Mouse (Mus musculus) kidney, adult 2 months (tissue): ENCODE results near the gene Lhb.

Experiments used
- CTCF ChIP-seq: fragments of 200-500 bp; conservative IDR thresholded peaks from 2 replicates; pipeline ENCODE4 v1.5.1; 2011; ENCODE audit warnings: low read depth, mild to moderate bottlenecking, control low read depth, low read length, moderate library complexity, mixed read lengths; ENCODE audit not compliant: insufficient read depth, insufficient read length
- POLR2A ChIP-seq: fragments of 200-500 bp; IDR thresholded peaks from one replicate; pipeline ENCODE4 v1.6.1; 2011; ENCODE audit warnings: low read depth, low read length, control low read depth

DNA sequence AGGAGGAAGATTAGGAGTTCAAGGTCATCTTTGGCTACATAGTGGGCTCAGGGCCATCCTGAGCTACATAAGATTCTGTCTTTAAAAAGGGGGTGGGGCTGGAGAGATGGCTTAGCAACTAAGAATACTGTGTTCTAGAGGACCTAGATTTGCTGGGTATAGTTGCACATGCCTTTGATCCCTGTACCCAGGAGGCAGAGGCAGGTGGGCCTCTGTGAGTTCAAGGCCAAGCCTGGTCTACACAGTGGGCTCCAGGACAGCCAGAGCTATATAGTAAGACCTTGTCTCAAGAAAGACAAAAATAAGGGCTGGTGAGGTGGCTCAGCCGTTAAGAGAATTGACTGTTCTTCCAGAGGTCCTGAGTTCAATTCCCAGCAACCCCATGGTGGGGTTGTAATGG lies 29.4 kb downstream of the Lhb start:
- TF ChIP-seq POLR2A: no peak
- TF ChIP-seq CTCF: no peak
